Mouse (Mus musculus): ENCODE results near the gene Cnot4. TPM values are rescaled to one million over a fixed set of nuclear protein-coding genes. Genes with fewer than 3 reads are reported as not detected.
A peak's percentile ranks its signal among the peaks of the same experiment; 100 is the strongest.

The Cnot4 gene
- polyA plus RNA-seq, 1 experiment from 2014 or later: 29.9 TPM

DNA sequence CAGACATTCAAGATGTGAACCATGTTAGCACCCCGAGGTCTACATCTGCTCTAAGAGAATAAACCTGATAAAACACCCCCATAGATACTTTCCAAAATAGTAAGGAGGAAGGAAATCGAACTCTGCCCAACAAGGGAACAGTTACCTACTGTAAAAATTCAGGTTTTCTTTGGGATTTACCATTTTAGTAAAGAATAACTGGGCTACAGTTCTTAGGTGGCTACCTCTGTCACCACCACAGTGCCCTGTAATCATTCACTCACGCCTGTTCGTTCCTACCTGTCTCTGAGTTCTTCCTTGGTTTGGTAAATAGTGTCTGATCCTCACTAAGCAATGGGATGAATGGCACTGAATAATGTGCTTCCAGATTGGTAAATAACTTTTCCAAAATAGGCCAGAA, 102.7 kb downstream of the Cnot4 start:
- no peaks in the 10 kb centered on the region for H3K4me1 ChIP-seq
- H3K36me3 ChIP-seq: no peaks in the 10 kb centered on the region
- no peak overlapping the region for H3K4me3 ChIP-seq
- no peak overlapping the region for H3K27ac ChIP-seq
- WGBS: 96% methylated on average over 4 of the region's 4 CpGs
- H3K9me3 ChIP-seq: no peaks in the 10 kb centered on the region
- no peak overlapping the region for H3K9ac ChIP-seq
- no peak for ATAC-seq (ENCODE audit: insufficient number of reproducible peaks, low FRiP score, low TSS enrichment, low read depth)
- H3K27me3 ChIP-seq: no peaks in the 10 kb centered on the region
- H3K4me2 ChIP-seq: no peak overlapping the region

- H3K4me3 ChIP-seq: no peak overlapping the region
- ATAC-seq (ENCODE audit: insufficient number of reproducible peaks, low FRiP score, low TSS enrichment, low read depth): no peak
- H3K4me2 ChIP-seq: no peak overlapping the region
- no peaks in the 10 kb centered on the region for H3K27me3 ChIP-seq
- H3K9ac ChIP-seq: no peak overlapping the region
- WGBS: 90% methylated on average over 6 of the region's 6 CpGs
- no peaks in the 10 kb centered on the region for H3K9me3 ChIP-seq
- H3K4me1 ChIP-seq: no peaks in the 10 kb centered on the region
- H3K36me3 ChIP-seq: no peaks in the 10 kb centered on the region
- H3K27ac ChIP-seq: no peak overlapping the region
These were observed 103.3 kb downstream of the Cnot4 start for GRCm38 (mm10) chr6:35030226-35030625.

- no peak overlapping the region for H3K27ac ChIP-seq
- H3K4me1 ChIP-seq: 0 out of 2 replicates have a peak, but pooled peaks cover 3% of the 10 kb centered on the region
- peaks cover 2% of the 10 kb centered on the region; the same call in 1 of the 2 replicates for H3K36me3 ChIP-seq
- WGBS: 97% methylated on average over 2 of the region's 2 CpGs
- H3K27me3 ChIP-seq: no peaks in the 10 kb centered on the region
- H3K9ac ChIP-seq: no peak overlapping the region
- no peak overlapping the region for H3K4me2 ChIP-seq
- no peak for ATAC-seq (ENCODE audit: insufficient number of reproducible peaks, low FRiP score, low TSS enrichment, low read depth)
- no peak overlapping the region for H3K4me3 ChIP-seq
- no peaks in the 10 kb centered on the region for H3K9me3 ChIP-seq
These were observed 105.5 kb downstream of the Cnot4 start for GRCm38 (mm10) chr6:35028023-35028422.

DNA sequence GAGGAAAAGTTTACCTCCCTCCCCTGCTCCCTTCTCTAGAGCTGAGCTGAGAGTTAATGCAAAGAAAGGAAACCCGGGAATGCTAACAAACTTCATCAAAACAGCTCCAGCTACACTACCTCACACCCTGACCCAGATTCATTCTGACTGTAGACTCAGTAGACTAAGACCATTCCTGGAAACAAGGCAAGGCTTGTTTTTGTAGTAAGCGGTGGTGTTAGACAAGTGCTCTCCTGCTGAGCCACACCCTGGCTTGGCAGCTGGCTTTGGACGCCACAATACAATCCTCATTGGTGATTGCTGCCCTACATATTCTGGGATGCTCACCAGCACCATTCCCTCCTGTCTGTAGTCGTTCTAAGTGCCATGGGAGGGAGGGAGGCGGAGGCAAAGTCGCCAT, 106.3 kb downstream of the Cnot4 start:
- ATAC-seq (ENCODE audit: insufficient number of reproducible peaks, low FRiP score, low TSS enrichment, low read depth): no peak
- H3K27ac ChIP-seq: no peak overlapping the region
- H3K36me3 ChIP-seq: peaks cover 7% of the 10 kb centered on the region; the same call in 1 of the 2 replicates
- H3K4me2 ChIP-seq: no peak overlapping the region
- H3K4me1 ChIP-seq: 0 out of 2 replicates have a peak, but pooled peaks cover 3% of the 10 kb centered on the region
- no peak overlapping the region for H3K4me3 ChIP-seq
- H3K9ac ChIP-seq: no peak overlapping the region
- no peaks in the 10 kb centered on the region for H3K9me3 ChIP-seq
- WGBS: 54% methylated on average over 6 of the region's 6 CpGs
- H3K27me3 ChIP-seq: no peaks in the 10 kb centered on the region

- Histone ChIP-seq H3K4me3 (no peak overlapping the region), H3K27me3 (no peaks in the 10 kb centered on the region), H3K4me2 (no peak overlapping the region), H3K4me1 (no peaks in the 10 kb centered on the region; the same call in 1 of the 2 replicates), H3K36me3 (peaks cover 5% of the 10 kb centered on the region; the same call in 1 of the 2 replicates), H3K9ac (no peak overlapping the region), H3K9me3 (no peaks in the 10 kb centered on the region), H3K27ac (no peak overlapping the region)
- ATAC-seq (ENCODE audit: insufficient number of reproducible peaks, low FRiP score, low TSS enrichment, low read depth): no peak
- WGBS: 82% methylated on average over 5 of the region's 5 CpGs
These were observed 116.9 kb downstream of the Cnot4 start for GRCm38 (mm10) chr6:35016624-35017023.

DNA sequence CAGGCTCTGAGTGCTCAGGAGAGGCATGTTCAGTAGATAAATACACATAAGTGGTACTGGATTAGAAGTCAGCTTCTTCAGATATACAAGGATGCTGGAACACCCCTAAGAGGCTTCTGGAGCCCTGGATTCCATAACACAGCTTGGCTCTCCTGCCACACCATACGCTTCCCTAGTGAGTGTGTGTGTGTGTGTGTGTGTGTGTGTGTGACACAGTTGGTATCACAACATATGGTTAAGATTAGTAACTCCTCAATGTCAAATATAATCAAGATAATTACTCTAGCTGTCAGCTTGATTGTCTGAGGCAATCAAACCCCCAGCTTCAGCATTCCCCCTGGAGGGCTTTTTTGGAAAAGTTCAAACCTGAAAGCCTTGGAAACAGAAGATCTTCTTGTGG, 121.6 kb downstream of the Cnot4 start:
- Histone ChIP-seq H3K4me1 (no peaks in the 10 kb centered on the region), H3K4me2 (no peak overlapping the region), H3K4me3 (no peak overlapping the region), H3K27me3 (no peaks in the 10 kb centered on the region), H3K9me3 (no peaks in the 10 kb centered on the region), H3K9ac (no peak overlapping the region), H3K36me3 (no peaks in the 10 kb centered on the region), H3K27ac (no peak overlapping the region)
- 57% methylated on average over 1 of the region's 1 CpGs for WGBS
- no peak for ATAC-seq (ENCODE audit: insufficient number of reproducible peaks, low FRiP score, low TSS enrichment, low read depth)

GRCm38 (mm10) chr6:35010705-35011104, 122.8 kb downstream of the Cnot4 start:
- Histone ChIP-seq H3K36me3 (no peaks in the 10 kb centered on the region), H3K9me3 (no peaks in the 10 kb centered on the region), H3K4me1 (no peaks in the 10 kb centered on the region), H3K9ac (no peak overlapping the region), H3K27me3 (no peaks in the 10 kb centered on the region), H3K4me3 (no peak overlapping the region), H3K27ac (no peak overlapping the region), H3K4me2 (no peak overlapping the region)
- WGBS: 95% methylated on average over 5 of the region's 5 CpGs
- no peak for ATAC-seq (ENCODE audit: insufficient number of reproducible peaks, low FRiP score, low TSS enrichment, low read depth)

- no peak for ATAC-seq (ENCODE audit: insufficient number of reproducible peaks, low FRiP score, low TSS enrichment, low read depth)
- WGBS: 67% methylated on average over 18 of the region's 18 CpGs
- 0 out of 2 replicates have a peak, but pooled peaks cover 5% of the 10 kb centered on the region for H3K4me1 ChIP-seq
These were observed 131.3 kb downstream of the Cnot4 start for GRCm38 (mm10) chr6:35002261-35002669.

GRCm38 (mm10) chr6:34999101-34999500, 134.4 kb downstream of the Cnot4 start:
- Histone ChIP-seq H3K4me2 (no peak overlapping the region), H3K27me3 (no peaks in the 10 kb centered on the region), H3K27ac (no peak overlapping the region), H3K9me3 (no peaks in the 10 kb centered on the region), H3K36me3 (no peaks in the 10 kb centered on the region), H3K4me1 (peaks cover 15% of the 10 kb centered on the region), H3K4me3 (no peak overlapping the region), H3K9ac (no peak overlapping the region)
- WGBS: 9% methylated on average over 4 of the region's 4 CpGs
- no peak for ATAC-seq (ENCODE audit: insufficient number of reproducible peaks, low FRiP score, low TSS enrichment, low read depth)

More at GRCm38 (mm10) chr6:35002261-35002669, 131.3 kb downstream of the Cnot4 start:
- H3K9ac ChIP-seq: no peak overlapping the region
- no peaks in the 10 kb centered on the region for H3K9me3 ChIP-seq
- H3K27me3 ChIP-seq: no peaks in the 10 kb centered on the region
- H3K36me3 ChIP-seq: no peaks in the 10 kb centered on the region
- H3K4me2 ChIP-seq: no peak overlapping the region
- H3K4me3 ChIP-seq: no peak overlapping the region
- no peak overlapping the region for H3K27ac ChIP-seq

DNA sequence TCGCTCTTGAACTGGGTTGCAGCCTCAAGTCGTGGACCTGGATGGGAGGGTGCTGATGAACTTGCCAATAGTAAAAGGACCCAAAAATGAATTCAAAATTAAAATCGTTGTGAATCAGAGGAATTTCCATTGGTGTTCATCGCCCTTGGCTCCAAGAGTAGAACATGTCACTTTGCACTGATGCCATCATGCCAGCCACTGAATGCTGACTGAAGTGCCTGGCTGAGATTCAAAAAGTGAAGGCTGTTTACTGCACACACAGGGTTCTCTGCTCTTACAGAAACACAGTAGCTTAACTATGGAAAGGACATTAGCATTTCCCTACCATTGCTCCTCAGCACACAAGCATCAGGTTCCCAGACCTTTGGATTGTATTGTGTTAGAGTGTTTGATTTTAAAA, 137.0 kb downstream of the Cnot4 start:
- H3K36me3 ChIP-seq: no peaks in the 10 kb centered on the region
- no peak overlapping the region for H3K4me3 ChIP-seq
- no peak overlapping the region for H3K9ac ChIP-seq
- no peak for ATAC-seq (ENCODE audit: insufficient number of reproducible peaks, low FRiP score, low TSS enrichment, low read depth)
- peaks cover 15% of the 10 kb centered on the region for H3K4me1 ChIP-seq
- H3K4me2 ChIP-seq: no peak overlapping the region
- H3K9me3 ChIP-seq: no peaks in the 10 kb centered on the region
- no peaks in the 10 kb centered on the region for H3K27me3 ChIP-seq
- WGBS: 83% methylated on average over 4 of the region's 4 CpGs
- H3K27ac ChIP-seq: no peak overlapping the region

GRCm38 (mm10) chr6:34995265-34995681, 138.3 kb downstream of the Cnot4 start:
- peak overlapping the region; percentile 19; the same call in 1 of the 2 replicates for H3K4me3 ChIP-seq
- 5% methylated on average over 13 of the region's 13 CpGs for WGBS
- ATAC-seq (ENCODE audit: insufficient number of reproducible peaks, low FRiP score, low TSS enrichment, low read depth): peak; percentile 46; the same call in 1 of the 2 replicates

GRCm38 (mm10) chr6:34994692-34995091, 138.8 kb downstream of the Cnot4 start:
- H3K27me3 ChIP-seq: no peaks in the 10 kb centered on the region
- no peak for ATAC-seq (ENCODE audit: insufficient number of reproducible peaks, low FRiP score, low TSS enrichment, low read depth)
- H3K4me1 ChIP-seq: peaks cover 15% of the 10 kb centered on the region
- H3K4me3 ChIP-seq: no peak overlapping the region
- peak overlapping the region; percentile 47; the same call in 1 of the 2 replicates for H3K4me2 ChIP-seq
- no peaks in the 10 kb centered on the region for H3K9me3 ChIP-seq
- H3K27ac ChIP-seq: no peak overlapping the region
- WGBS: 66% methylated on average over 5 of the region's 5 CpGs
- no peaks in the 10 kb centered on the region for H3K36me3 ChIP-seq
- H3K9ac ChIP-seq: no peak overlapping the region

More at GRCm38 (mm10) chr6:34995265-34995681, 138.3 kb downstream of the Cnot4 start:
- Histone ChIP-seq H3K9ac (no peak overlapping the region), H3K27me3 (no peaks in the 10 kb centered on the region), H3K27ac (no peak overlapping the region), H3K4me2 (peak overlapping the region; percentile 47), H3K36me3 (no peaks in the 10 kb centered on the region), H3K9me3 (no peaks in the 10 kb centered on the region), H3K4me1 (peaks cover 15% of the 10 kb centered on the region)

DNA sequence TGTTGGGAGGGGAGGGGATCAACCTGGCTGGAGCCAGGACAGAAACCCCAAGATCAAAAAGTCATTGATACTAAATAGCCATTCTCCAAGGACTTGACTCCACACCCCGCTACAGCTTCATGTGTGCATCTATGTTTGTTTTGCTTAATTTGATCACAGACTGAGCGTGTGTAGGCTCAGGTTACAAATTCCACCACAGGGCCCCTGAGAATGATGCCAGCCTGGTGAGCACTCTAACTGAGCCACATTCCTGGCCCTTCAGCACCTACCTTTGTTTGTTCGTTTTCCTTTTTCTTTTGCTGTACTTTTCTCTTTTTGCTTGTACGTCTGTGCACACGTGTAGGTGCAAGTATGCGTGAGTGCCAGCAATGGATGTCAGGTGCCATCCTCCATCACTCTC, 144.3 kb downstream of the Cnot4 start:
- Histone ChIP-seq H3K4me3 (no peak overlapping the region), H3K9ac (no peak overlapping the region), H3K36me3 (no peaks in the 10 kb centered on the region), H3K27me3 (no peaks in the 10 kb centered on the region), H3K27ac (no peak overlapping the region), H3K4me1 (peaks cover 14% of the 10 kb centered on the region), H3K4me2 (no peak overlapping the region), H3K9me3 (no peaks in the 10 kb centered on the region)
- no peak for ATAC-seq (ENCODE audit: insufficient number of reproducible peaks, low FRiP score, low TSS enrichment, low read depth)
- WGBS: 62% methylated on average over 6 of the region's 6 CpGs
